Mouse (Mus musculus) midbrain, postnatal 0 days (tissue): ENCODE measurements at regions not wholly inside any gene's neighbourhood (a gene's known extent, or its start where the extent isn't known, plus 50 kb on each side); places are given as distances from the start of the nearest gene placed in this dataset.
A peak's percentile ranks its signal among the peaks of the same experiment; 100 is the strongest.
"Not testable (repeated sequence)": the region's sequence is repeated elsewhere in the genome, so short reads cannot be mapped to it uniquely, and the experiment has no call there.

Experiments used
- ATAC-seq: fragments of 200-750 bp; cut with Nextera tagmentation; 2 replicates; pipeline ENCODE4 v1.8.0; 2017; ENCODE audit warnings: moderate number of reproducible peaks, mild to moderate bottlenecking, moderate TSS enrichment, moderate library complexity; ENCODE audit not compliant: low FRiP score
- DNase-seq: peaks from one replicate; pipeline ENCODE4 v3.0.0-alpha.2; 2015; ENCODE audit warnings: low spot score
- H3K27ac ChIP-seq: fragments of 300-500 bp; sonication (generic); 2 replicates; pipeline ENCODE4 v1.5.1; 2014; ENCODE audit warnings: low read depth, mild to moderate bottlenecking, low read length, mixed read lengths
- H3K27me3 ChIP-seq: fragments of 300-500 bp; sonication (generic); 2 replicates; pipeline ENCODE4 v1.6.1; 2014; ENCODE audit warnings: low read length, control low read depth, mixed read lengths; ENCODE audit not compliant: insufficient read depth
- H3K36me3 ChIP-seq: fragments of 300-500 bp; sonication (generic); 2 replicates; pipeline ENCODE4 v1.6.1; 2014; ENCODE audit warnings: low read length, control low read depth, mixed read lengths; ENCODE audit not compliant: insufficient read depth
- H3K4me1 ChIP-seq: fragments of 300-500 bp; sonication (generic); 2 replicates; pipeline ENCODE4 v1.6.1; 2014; ENCODE audit warnings: mild to moderate bottlenecking, control low read depth, antibody characterized with exemption, low read length, mixed read lengths; ENCODE audit not compliant: insufficient read depth
- H3K4me2 ChIP-seq: fragments of 300-500 bp; sonication (generic); 2 replicates; pipeline ENCODE4 v1.6.1; 2014; ENCODE audit warnings: low read depth, mild to moderate bottlenecking, low read length, mixed read lengths; ENCODE audit not compliant: poor library complexity, severe bottlenecking
- H3K4me3 ChIP-seq: fragments of 300-500 bp; sonication (generic); 2 replicates; pipeline ENCODE4 v1.5.1; 2014; ENCODE audit warnings: low read depth, mild to moderate bottlenecking, low read length, moderate library complexity
- H3K9ac ChIP-seq: fragments of 300-500 bp; sonication (generic); replicated peaks from 2 replicates; pipeline ENCODE4 v1.6.1; 2014; ENCODE audit warnings: mild to moderate bottlenecking, low read length, moderate library complexity, mixed read lengths; ENCODE audit not compliant: poor library complexity, severe bottlenecking
- H3K9me3 ChIP-seq: fragments of 300-500 bp; sonication (generic); 2 replicates; pipeline ENCODE4 v1.6.1; 2016; ENCODE audit warnings: low read length, control low read depth
- CTCF ChIP-seq: IDR thresholded peaks from 2 replicates; pipeline ENCODE4 v1.5.1; 2016; ENCODE audit warnings: antibody characterized with exemption, mild to moderate bottlenecking
- WGBS: fragments of 180-500 bp; shearing (Covaris S2); extraction: QIAGEN DNeasy Blood & Tissue Kit; methylation state at CpG from one replicate; pipeline ENCODE4 v1.1.7; 2014; 5-methylcytosine and 5-hydroxymethylcytosine counted together

DNA sequence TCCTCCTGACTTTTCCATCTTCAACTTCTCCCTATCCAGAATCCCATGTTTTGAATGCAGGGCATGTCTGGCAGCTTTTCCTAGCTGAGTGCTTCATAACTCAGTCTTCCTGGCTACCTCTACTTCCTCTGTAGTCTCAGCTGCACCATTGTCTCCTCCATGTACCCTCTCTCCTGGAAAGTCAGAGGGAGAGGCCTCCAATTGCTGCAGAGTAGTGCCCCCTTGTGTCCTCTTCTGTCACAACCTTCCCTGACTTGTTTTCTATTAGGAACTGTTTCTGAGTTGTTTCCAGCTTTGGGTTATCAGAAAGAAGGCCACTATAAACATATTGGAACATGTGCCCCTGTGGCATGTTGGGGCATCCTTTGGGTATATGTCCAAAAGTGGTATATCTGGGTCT, 159.3 kb downstream of the Stard3nl start:
- H3K27ac ChIP-seq, result no peak overlapping the region
- TF ChIP-seq CTCF, result peak; percentile 52
- H3K27me3 ChIP-seq, result no peaks in the 10 kb centered on the region
- DNase-seq (peak; percentile 21), ATAC-seq (no peak)
- no peaks in the 10 kb centered on the region for H3K4me1 ChIP-seq
- no peaks in the 10 kb centered on the region for H3K36me3 ChIP-seq
- no peak overlapping the region for H3K9ac ChIP-seq
- no peak overlapping the region for H3K4me3 ChIP-seq
- H3K4me2 ChIP-seq, result no peak overlapping the region
- H3K9me3 ChIP-seq, result no peaks in the 10 kb centered on the region

- Histone ChIP-seq H3K9ac (no peak overlapping the region), H3K4me1 (no peaks in the 10 kb centered on the region), H3K4me3 (no peak overlapping the region), H3K36me3 (no peaks in the 10 kb centered on the region), H3K27me3 (no peaks in the 10 kb centered on the region), H3K9me3 (no peaks in the 10 kb centered on the region), H3K4me2 (no peak overlapping the region), H3K27ac (no peak overlapping the region)
- no peak for TF ChIP-seq CTCF
- DNase-seq (no peak), ATAC-seq (no peak)
- 76% methylated on average over 5 of the region's 5 CpGs for WGBS
These were observed 160.8 kb downstream of the Stard3nl start for GRCm38 (mm10) chr13:19234700-19235374.

DNA sequence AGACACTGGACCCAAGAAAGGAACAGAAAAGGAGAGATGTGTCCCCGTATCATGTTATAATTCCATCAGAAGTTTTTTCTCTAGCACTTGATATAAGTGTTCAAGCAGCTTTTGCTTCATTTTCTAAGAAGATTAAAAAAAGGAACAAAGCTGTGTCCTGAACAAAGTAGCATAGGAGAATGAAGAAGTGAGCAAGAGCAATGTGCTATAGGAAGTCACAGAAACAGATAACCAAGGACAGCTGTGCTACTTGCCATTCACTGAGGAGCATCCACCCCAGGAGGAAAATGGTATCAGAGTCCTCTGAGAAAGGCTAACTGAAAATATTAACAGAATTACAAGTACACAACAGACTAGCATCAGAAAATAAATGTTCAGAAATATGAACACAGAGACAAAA, 175.6 kb downstream of the Stard3nl start:
- H3K9me3 ChIP-seq, H3K4me3 ChIP-seq, H3K9ac ChIP-seq, ATAC-seq, DNase-seq, H3K4me2 ChIP-seq, H3K4me1 ChIP-seq, H3K36me3 ChIP-seq, H3K27ac ChIP-seq, H3K27me3 ChIP-seq: not testable (repeated sequence)
- WGBS, result 78% methylated on average over 1 of the region's 1 CpGs

DNA sequence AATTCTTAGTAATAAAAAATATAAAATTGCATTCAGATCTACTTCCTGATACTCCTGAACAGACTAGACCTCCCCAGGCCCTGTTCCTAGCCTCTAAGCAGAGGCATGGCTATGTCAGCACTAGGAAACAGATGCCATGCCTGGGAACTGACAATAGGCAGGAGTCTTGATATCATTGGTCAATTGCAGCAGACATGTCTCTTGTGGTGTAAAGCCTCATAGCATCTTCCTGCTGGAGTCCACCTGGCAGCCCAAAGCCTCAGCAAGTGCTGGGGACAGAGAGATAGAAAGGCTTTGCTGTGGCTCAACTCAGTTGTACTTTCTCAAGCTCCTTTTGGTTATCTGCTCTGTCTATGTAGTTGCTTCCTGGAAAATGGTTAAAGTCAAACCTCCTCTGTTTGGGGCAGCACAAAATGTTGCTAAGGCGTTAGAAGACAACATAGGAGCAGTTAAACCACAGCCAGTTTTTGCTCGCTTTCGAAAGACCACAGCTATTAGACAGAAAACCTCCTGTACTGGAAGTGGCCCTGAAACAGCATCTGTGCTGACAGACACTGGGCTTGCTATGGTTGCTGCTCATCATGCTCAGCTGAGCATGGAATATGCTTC, 176.1 kb downstream of the Stard3nl start:
- H3K9ac ChIP-seq, H3K4me2 ChIP-seq, H3K4me1 ChIP-seq, H3K27ac ChIP-seq, H3K9me3 ChIP-seq, H3K36me3 ChIP-seq, H3K4me3 ChIP-seq, ATAC-seq, H3K27me3 ChIP-seq: not testable (repeated sequence)
- 86% methylated on average over 3 of the region's 3 CpGs for WGBS
- peak; percentile 6 for DNase-seq

DNA sequence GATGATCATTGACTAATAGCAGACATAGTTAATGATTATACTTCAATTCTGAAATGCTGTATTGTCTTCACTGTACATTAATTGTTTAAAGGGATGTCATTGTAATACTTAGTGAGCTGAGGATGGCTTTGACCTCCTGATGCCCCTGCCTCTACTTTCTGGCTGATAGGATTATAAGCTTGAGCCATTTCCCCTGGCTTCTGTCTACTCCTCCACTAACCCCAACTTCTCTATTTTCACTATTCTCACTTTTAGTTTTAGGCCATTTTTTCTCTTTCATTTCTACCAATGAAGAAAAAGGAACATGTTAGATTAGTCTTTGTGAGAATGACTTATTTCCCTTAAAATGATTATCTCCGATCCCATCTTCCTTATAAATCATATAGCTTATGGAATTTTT, 190.9 kb downstream of the Stard3nl start:
- Histone ChIP-seq H3K9ac (no peak overlapping the region), H3K27ac (no peak overlapping the region), H3K27me3 (no peaks in the 10 kb centered on the region), H3K4me1 (no peaks in the 10 kb centered on the region), H3K4me3 (no peak overlapping the region), H3K4me2 (no peak overlapping the region), H3K36me3 (no peaks in the 10 kb centered on the region), H3K9me3 (no peaks in the 10 kb centered on the region)
- no peak for ATAC-seq
- 95% methylated on average over 1 of the region's 1 CpGs for WGBS
- no peak for TF ChIP-seq CTCF
- no peak for DNase-seq

DNA sequence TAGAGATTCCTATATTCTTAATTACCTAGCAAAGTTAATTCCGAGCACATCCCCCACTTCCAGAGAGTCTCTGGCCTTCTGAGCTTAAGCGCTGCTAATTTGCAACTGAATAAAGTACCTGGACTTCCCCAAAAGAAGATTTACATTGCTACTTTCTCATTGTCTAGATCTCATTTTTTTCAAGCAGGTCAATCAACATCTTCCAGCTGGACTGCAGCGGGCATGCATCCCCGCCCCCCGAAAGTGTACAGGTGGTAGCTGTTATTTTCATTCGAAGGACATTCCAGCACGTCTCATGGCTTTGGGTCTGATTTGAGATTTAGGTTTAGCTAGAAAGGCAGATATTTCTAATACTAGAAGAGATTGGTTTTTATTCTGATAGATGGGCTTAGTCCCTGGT, 193.3 kb downstream of the Stard3nl start:
- not testable (repeated sequence) for H3K9ac ChIP-seq, H3K27ac ChIP-seq, H3K4me1 ChIP-seq, H3K36me3 ChIP-seq, H3K9me3 ChIP-seq, H3K4me2 ChIP-seq, H3K4me3 ChIP-seq, ATAC-seq, H3K27me3 ChIP-seq, DNase-seq
- 84% methylated on average over 7 of the region's 7 CpGs for WGBS
